Mouse (Mus musculus) kidney, postnatal 0 days (tissue): ENCODE measurements around the gene Pnkp. TPM values are rescaled to one million over a fixed set of nuclear protein-coding genes. Genes with fewer than 3 reads are reported as not detected.

Source experiments
- ATAC-seq: fragments of 200-750 bp; cut with Nextera tagmentation; replicated peaks from 2 replicates; pipeline ENCODE4 v1.8.0; 2017; ENCODE audit warnings: low read depth, moderate number of reproducible peaks, moderate TSS enrichment, moderate library complexity; ENCODE audit not compliant: low FRiP score
- DNase-seq: peaks from one replicate; pipeline ENCODE4 v3.0.0-alpha.2; 2016; ENCODE audit warnings: low spot score
- H3K27ac ChIP-seq: fragments of 300-500 bp; sonication (generic); 2 replicates; pipeline ENCODE4 v1.5.1; 2014; ENCODE audit warnings: mild to moderate bottlenecking
- H3K27me3 ChIP-seq: fragments of 300-500 bp; sonication (generic); 2 replicates; pipeline ENCODE4 v1.6.1; 2014; ENCODE audit warnings: low read length, mixed read lengths; ENCODE audit not compliant: insufficient read depth
- H3K36me3 ChIP-seq: fragments of 300-500 bp; sonication (generic); 2 replicates; pipeline ENCODE4 v1.6.1; 2014; ENCODE audit warnings: low read length, mixed read lengths; ENCODE audit not compliant: insufficient read depth
- H3K4me1 ChIP-seq: fragments of 300-500 bp; sonication (generic); replicated peaks from 2 replicates; pipeline ENCODE4 v1.6.1; 2014; ENCODE audit warnings: antibody characterized with exemption, low read length, mixed read lengths; ENCODE audit not compliant: insufficient read depth
- H3K4me2 ChIP-seq: fragments of 300-500 bp; sonication (generic); 2 replicates; pipeline ENCODE4 v1.6.1; 2014; ENCODE audit warnings: mild to moderate bottlenecking, low read length, moderate library complexity, mixed read lengths
- H3K4me3 ChIP-seq: fragments of 300-500 bp; sonication (generic); replicated peaks from 2 replicates; pipeline ENCODE4 v1.5.1; 2014; ENCODE audit warnings: low read depth, low read length
- H3K9ac ChIP-seq: fragments of 300-500 bp; sonication (generic); 2 replicates; pipeline ENCODE4 v1.6.1; 2014; ENCODE audit warnings: low read depth, low read length
- H3K9me3 ChIP-seq: fragments of 300-500 bp; sonication (generic); replicated peaks from 2 replicates; pipeline ENCODE4 v1.6.1; 2016; ENCODE audit warnings: low read length, inconsistent platforms, mixed read lengths
- CTCF ChIP-seq: IDR thresholded peaks from 2 replicates; pipeline ENCODE4 v1.5.1; 2016; ENCODE audit warnings: antibody characterized with exemption, low read depth, mild to moderate bottlenecking, moderate library complexity
- WGBS: fragments of 180-500 bp; shearing (Covaris S2); extraction: QIAGEN DNeasy Blood & Tissue Kit; methylation state at CpG from one replicate; pipeline ENCODE4 v1.1.7; 2014; 5-methylcytosine and 5-hydroxymethylcytosine counted together
- polyA plus RNA-seq: library from polyadenylated mRNA; unstranded; fragments of >200 nt; fragmentation: Nextera tagmentation; extraction: Ambion mirVana; gene quantifications from 2 replicates; pipeline ENCODE4 v1.2.1, GENCODE M21; 2015

Pnkp gene
- polyA plus RNA-seq, 1 experiment from 2014 or later, result 34.0 TPM

DNA sequence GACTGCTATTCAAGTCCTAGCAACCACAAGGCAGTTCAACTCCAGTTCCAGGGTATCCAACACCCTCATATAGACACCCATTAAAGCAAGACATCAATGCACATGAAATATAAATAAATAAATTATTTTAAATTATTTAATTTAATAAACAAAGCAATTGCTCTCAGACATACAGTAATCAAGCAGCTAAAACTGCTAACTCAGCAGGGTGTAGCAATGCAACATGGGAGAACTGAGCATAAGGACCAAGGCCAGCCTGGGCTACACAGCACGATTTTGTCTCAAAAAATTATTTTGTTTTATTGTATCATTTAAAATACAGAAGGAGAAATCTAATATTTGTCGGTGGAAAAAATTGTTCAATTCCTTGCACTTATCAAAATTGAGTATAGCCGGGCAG lies 37.2 kb downstream of the Pnkp start:
- H3K9me3 ChIP-seq, result no peaks in the 10 kb centered on the region
- no peak for DNase-seq
- peaks cover 30% of the 10 kb centered on the region for H3K4me1 ChIP-seq
- H3K27ac ChIP-seq, result no peak overlapping the region
- 90% methylated on average over 3 of the region's 3 CpGs for WGBS
- no peaks in the 10 kb centered on the region for H3K27me3 ChIP-seq
- no peak for ATAC-seq
- H3K9ac ChIP-seq, result no peak overlapping the region
- H3K4me2 ChIP-seq, result no peak overlapping the region
- H3K36me3 ChIP-seq, result no peaks in the 10 kb centered on the region
- no peak for TF ChIP-seq CTCF
- no peak overlapping the region for H3K4me3 ChIP-seq

DNA sequence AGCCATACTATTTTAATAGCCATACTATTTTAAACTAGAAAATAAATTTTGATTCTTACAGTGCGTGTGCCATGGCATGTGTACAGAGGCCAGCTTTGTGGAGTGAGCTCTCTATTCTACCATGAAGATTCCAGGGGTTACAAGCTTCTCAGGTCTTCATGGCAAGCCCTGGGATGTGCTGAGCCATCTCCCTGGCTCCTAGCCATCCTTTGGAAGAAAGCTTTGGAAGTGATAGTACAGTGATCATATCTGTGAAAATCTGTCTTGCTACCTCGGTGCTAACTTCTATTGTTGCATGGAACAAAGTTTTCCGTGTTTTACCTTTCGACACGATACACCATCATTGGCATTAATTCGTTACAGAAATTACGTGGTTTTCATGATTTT lies 38.3 kb downstream of the Pnkp start:
- Histone ChIP-seq H3K36me3 (no peaks in the 10 kb centered on the region), H3K4me1 (peaks cover 30% of the 10 kb centered on the region), H3K4me3 (peak overlapping the region; percentile 60; the same call in 1 of the 2 replicates), H3K27me3 (no peaks in the 10 kb centered on the region), H3K4me2 (peak overlapping the region; percentile 61), H3K9ac (no peak overlapping the region), H3K27ac (peak overlapping the region; percentile 81; the same call in 1 of the 2 replicates), H3K9me3 (no peaks in the 10 kb centered on the region)
- TF ChIP-seq CTCF, result no peak
- 77% methylated on average over 7 of the region's 7 CpGs for WGBS
- DNase-seq (no peak), ATAC-seq (no peak)

DNA sequence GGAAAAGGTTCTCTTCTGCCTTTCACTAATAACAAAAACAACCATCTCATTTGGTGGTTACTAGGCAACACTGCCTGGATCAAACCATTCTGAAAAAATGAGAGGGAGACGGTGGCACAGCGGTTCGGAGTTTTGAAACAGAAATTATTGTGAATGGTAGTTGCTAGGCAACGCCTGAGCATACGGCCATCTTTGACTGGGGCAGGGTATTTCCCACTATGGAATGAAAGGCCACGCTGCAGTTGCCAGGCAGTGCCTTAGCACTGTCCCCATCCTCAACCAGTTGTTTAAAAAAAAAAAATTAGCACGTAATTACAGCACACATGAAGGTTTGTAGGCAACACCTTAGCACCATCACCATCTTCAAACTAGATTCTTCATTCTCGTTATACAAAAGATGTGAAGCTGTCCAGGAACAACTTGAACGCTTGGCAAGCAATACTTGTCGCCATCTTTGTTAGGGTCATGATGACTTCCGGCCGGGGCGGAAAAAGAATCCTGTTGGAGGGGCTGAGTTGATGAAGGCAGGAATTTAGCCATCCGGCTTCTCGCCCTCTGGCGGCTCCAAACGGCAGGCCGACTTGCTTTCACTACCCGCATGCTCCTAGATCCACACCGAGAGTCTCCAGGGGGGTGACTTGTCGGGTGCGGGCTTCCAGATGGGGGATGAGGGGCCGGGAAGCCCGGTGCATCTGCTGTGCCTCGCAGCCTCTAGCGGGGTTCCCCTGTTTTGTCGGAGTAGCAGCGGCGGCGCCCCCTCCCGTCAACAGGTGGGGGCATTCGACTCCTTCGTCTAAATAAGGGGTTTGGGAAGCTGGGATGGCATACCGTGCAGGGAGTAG lies 38.9 kb downstream of the Pnkp start, which contains the start of gene Fuz:
TSS of gene Fuz (plus strand) at position 487 of the 842 bp plus-strand sequence.
- TF ChIP-seq CTCF, result peak; percentile 78
- H3K4me3 ChIP-seq, result peak within 1 kb of the TSS; percentile 60
- peak within 1 kb of the TSS; percentile 70 for H3K9ac ChIP-seq
- DNase-seq (peak; percentile 97), ATAC-seq (peak; percentile 40)
- no peaks in the 10 kb centered on the region for H3K9me3 ChIP-seq
- peak within 1 kb of the TSS; percentile 81 for H3K27ac ChIP-seq
- peaks cover 24% of the 10 kb centered on the region for H3K4me1 ChIP-seq
- WGBS, result 1% methylated on average over 34 of the region's 34 CpGs
- H3K27me3 ChIP-seq, result no peaks in the 10 kb centered on the region
- peak within 1 kb of the TSS; percentile 61 for H3K4me2 ChIP-seq
- H3K36me3 ChIP-seq, result no peaks in the 10 kb centered on the region

DNA sequence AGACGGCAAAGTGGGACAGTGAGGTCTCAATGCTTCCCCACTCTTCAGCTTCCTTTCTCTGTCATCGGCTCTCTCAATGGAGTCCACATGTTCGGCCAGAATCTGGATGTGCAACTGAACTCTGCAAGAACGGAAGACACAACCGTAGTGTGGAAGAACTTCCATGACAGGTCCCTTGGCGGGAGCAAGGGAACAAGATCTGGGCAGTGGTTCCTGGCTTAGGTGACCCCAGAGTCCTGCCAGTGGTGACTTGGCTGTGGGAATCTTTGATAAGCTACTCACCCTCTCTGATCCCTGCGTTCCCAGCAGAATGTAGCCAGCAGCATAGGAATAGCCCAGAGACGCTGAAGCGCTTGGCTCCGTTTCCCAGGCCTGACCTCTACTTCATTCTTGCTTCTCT lies 39.6 kb downstream of the Pnkp start:
- no peak for TF ChIP-seq CTCF
- Histone ChIP-seq H3K4me2 (peak overlapping the region; percentile 61), H3K27me3 (no peaks in the 10 kb centered on the region), H3K4me3 (peak overlapping the region; percentile 60), H3K36me3 (no peaks in the 10 kb centered on the region), H3K27ac (peak overlapping the region; percentile 81), H3K4me1 (peaks cover 20% of the 10 kb centered on the region), H3K9ac (peak overlapping the region; percentile 70), H3K9me3 (no peaks in the 10 kb centered on the region)
- ATAC-seq, result no peak
- DNase-seq, result no peak
- WGBS, result 28% methylated on average over 10 of the region's 10 CpGs

DNA sequence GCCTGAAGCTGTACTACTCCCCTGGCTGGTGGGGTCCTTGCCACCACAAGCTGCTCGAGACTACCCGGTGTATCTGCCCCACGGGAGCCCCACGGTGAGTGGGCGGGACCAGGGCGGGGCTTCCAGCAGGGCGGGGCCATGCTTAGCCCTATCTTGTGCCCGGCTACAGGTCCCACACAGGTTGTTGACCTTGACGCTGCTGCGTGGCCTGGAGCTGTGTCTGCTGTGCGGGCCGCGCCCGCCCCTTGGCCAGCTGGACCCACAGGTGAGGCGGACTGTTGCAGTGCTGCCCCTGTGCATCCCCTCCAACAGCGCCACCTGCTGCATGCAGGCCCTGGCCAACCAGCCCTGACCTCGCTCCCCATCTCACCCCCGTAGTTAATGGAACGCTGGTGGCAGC lies 41.7 kb downstream of the Pnkp start:
- WGBS, result 35% methylated on average over 19 of the region's 19 CpGs
- H3K4me1 ChIP-seq, result peaks cover 25% of the 10 kb centered on the region
- peak overlapping the region; percentile 3; the same call in 1 of the 2 replicates for H3K4me2 ChIP-seq
- H3K9me3 ChIP-seq, result no peaks in the 10 kb centered on the region
- peaks cover 5% of the 10 kb centered on the region; the same call in 1 of the 2 replicates for H3K36me3 ChIP-seq
- TF ChIP-seq CTCF, result peak; percentile 54
- H3K27me3 ChIP-seq, result no peaks in the 10 kb centered on the region
- peak; percentile 11 for ATAC-seq
- H3K4me3 ChIP-seq, result no peak overlapping the region
- H3K27ac ChIP-seq, result no peak overlapping the region
- DNase-seq, result no peak
- H3K9ac ChIP-seq, result no peak overlapping the region

DNA sequence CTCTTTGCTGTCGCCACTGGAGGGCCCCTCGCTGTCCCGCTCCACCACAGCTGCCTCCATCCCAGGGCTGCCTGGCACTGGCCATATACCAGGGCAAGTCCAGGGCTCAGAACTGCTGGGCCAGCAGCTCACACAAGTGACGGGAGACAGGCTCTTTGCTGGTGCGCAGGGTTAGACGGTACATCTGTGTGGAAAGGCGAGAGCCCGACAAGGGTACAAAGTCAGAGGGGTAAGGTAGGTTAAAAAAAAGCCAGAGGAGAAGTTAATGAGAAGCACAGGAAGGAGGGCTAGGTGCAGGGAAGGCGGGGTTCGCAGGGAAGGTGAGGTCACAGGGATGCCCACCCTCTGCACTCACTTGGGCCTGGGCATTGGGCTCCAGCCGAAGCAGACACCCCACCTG lies 43.7 kb downstream of the Pnkp start:
- peak overlapping the region; percentile 70 for H3K27ac ChIP-seq
- peak; percentile 40 for ATAC-seq

More for the DNA sequence above, 43.7 kb downstream of the Pnkp start:
- Histone ChIP-seq H3K4me2 (no peak overlapping the region), H3K27me3 (no peaks in the 10 kb centered on the region), H3K9me3 (no peaks in the 10 kb centered on the region), H3K4me1 (peaks cover 25% of the 10 kb centered on the region), H3K36me3 (peaks cover 25% of the 10 kb centered on the region), H3K9ac (no peak overlapping the region), H3K4me3 (no peak overlapping the region)
- TF ChIP-seq CTCF, result no peak
- no peak for DNase-seq
- WGBS, result 79% methylated on average over 11 of the region's 11 CpGs
